Comparison of ENCODE assay signal across 19 mouse cellular contexts in genomic region chr5:128706467-128706866, GRCm38 (mm10). TPM values are rescaled to one million over a fixed set of nuclear protein-coding genes. Genes with fewer than 3 reads are reported as not detected.
"Had no signal": no experiment of that assay in that cellular context is flagged by ENCODE, and none has a peak within 500 bp of the region (broad histone marks: within the 10 kb centered on the region; RNA-seq: fewer than 3 reads in every experiment).

No protein-coding gene starts in this region.

- H3K9ac ChIP-seq: limb, embryonic 13.5 days; liver, embryonic 15.5 days; lung, embryonic 14.5 days; neural tube, embryonic 15.5 days had no signal

- H3K9me3 ChIP-seq: liver, embryonic 15.5 days; neural tube, embryonic 15.5 days had no signal

- H3K4me1 ChIP-seq: liver, embryonic 15.5 days; megakaryocyte, embryonic 14.5 days had no signal

- H3K27ac ChIP-seq: kidney, postnatal 0 days; limb, embryonic 13.5 days; liver, embryonic 15.5 days; macrophage; neural tube, embryonic 15.5 days had no signal

- DNase-seq: kidney, adult 9 months; kidney, postnatal 36 days; left cerebral cortex, postnatal 4 days; lung, embryonic 14.5 days; lung, postnatal 14 days; thymus, postnatal 36 days had no signal

- H3K36me3 ChIP-seq: limb, embryonic 13.5 days; liver, embryonic 15.5 days; neural tube, embryonic 15.5 days had no signal

- H3K4me2 ChIP-seq: limb, embryonic 13.5 days; liver, embryonic 15.5 days; lung, embryonic 14.5 days; midbrain, embryonic 11.5 days; neural tube, embryonic 15.5 days had no signal

- H3K27me3 ChIP-seq: limb, embryonic 13.5 days; liver, embryonic 15.5 days; megakaryocyte, embryonic 14.5 days; neural tube, embryonic 15.5 days had no signal

- H3K4me3 ChIP-seq: limb, embryonic 13.5 days; liver, embryonic 15.5 days; megakaryocyte, embryonic 14.5 days; neural tube, embryonic 15.5 days had no signal

- ATAC-seq: intestine, postnatal 0 days; midbrain, embryonic 16.5 days had no signal

RNA-seq across cellular contexts. Expression of gene Piwil1, which starts 4.1 kb away (rescaled TPM):
- total RNA-seq: left cerebral cortex, adult 18-20 months; liver, adult 2 months had no signal
- polyA plus RNA-seq: intestine, postnatal 0 days; kidney, postnatal 0 days; limb, embryonic 13.5 days; liver, adult 2 months; liver, embryonic 15.5 days; lung, embryonic 14.5 days; macrophage; neural tube, embryonic 11.5 days; thymus, postnatal 0 days had no signal
